Mouse (Mus musculus) regulatory T cell (primary cell): ENCODE measurements around the gene Ahnak2.

Experiments used
- in situ Hi-C: fragments of 300-600 bp; cut with MboI, MseI; formaldehyde crosslinking; loops from one replicate; pipeline ENCODE4 v1.15.1; 2025; ENCODE audit warnings: high pct_unique_total_duplicates

The Ahnak2 gene

DNA sequence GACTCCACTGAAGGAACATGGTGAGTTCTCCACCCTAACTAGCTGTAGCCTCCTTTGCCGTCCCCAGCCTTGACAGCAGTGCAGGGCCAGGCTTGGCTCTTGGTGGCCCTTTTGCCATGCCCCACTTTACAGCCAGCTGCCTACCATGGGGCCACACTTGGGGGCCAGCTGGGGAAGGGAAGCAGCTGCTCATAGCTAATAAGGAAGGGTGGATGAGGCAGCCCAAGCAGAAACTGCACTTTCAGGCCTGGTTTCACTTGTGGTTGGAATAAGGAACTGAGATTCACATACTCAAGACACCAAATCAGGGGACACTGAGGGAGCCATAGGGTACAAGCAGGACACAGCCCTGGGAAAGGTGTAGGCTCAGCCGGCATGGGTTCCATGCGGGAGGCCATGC is 40.4 kb downstream of the Ahnak2 start:
- in situ Hi-C loops: no loop called here

DNA sequence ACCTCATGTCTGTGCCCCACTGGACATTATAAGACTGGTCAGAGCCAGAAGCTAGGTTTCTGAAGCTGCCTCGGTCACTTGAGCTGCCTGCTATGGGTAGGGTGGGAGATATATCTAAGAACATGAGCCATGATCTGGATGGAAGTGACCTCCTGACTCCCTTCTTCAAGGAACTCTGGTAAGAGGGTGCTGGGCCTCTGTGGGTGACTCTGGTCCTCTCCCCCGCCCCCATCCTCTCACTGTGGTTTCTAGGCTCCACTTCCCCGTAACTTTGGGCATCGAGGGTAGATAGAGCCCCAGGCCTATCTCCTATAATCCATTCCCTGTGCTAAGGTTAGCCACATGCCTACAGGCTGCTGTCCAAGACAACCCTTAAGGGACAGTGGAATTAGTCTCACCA is 41.0 kb downstream of the Ahnak2 start:
- in situ Hi-C loops: no loop called here

DNA sequence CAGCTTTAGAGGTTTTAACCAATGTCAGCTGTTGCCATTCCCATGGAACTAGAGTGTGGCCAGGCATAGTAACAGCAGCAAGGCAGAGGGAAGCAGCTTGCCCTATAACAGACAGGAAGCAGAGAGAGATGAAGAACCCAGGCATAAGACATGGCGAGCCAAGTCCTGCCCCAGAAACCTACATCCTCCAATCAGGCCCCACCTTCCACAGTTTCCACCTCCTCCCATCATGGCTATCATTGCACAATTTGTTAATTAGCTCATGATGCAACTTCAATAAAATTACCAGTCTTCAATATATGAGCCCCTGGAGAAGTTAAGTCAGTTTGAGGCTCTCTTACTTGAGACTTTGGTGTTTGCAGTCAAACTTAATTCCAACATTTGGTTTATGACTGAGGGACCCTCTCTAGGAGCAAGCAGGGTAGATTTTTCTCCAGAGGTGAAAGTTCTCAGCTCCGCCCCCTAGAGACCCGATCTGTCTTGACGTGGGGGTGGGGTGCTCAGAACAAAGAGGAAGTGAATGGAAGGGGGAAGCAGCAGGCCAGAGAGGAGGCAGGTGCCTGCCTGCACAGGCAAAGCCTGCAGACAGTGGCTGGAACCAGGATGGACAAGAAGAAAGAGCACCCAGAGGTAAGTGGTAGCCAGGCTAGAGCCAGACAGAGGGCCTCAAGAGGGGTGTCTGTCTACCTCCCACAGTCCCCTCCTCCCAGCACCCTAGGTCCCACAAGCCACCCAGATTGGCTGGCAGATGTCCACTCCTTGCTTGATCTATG is 42.1 kb downstream of the Ahnak2 start, which contains the start of gene Pld4:
Pld4 (plus strand) TSS at position 502 of the 773 bp plus-strand sequence.
- in situ Hi-C loops: no loop called here

DNA sequence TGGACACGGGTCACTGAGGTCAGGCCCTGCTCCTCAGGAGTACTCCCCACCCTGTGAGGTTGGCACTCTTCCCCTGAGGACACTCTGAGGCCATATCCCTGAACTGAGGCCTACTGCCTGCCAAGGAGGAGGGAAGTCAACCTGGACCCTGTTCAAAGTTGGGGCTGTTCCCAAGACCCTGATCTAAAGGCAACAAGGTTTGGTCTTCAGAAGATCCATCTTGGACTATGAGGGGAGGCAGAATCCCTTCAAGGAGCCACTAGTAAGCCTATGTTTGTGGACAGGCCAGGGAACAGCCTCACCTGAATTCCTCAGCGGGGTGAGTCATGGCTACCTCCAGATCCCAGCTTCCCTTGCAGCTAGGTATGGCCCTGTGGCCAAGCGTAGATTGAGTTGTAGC is 43.0 kb downstream of the Ahnak2 start:
- in situ Hi-C loops: no loop called here

DNA sequence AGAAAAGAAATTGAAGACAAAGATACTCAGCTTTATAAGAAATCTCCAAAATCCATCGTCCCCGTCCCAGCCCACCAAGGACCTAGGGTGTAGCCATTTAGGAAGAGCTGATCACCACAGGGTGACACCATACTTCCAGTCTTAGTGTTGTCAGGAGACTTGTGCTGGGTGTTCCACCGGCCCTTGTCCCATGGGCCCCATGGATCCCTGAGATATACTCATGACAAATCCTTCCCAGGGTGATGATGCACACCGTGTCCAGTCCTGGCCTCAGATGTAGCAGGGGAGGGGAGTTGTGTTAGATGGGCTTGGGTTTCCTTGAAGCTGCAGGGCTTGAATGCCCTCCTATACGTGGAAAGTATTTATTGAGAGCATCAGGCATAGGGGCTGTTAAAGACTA is 44.6 kb downstream of the Ahnak2 start:
- in situ Hi-C loops: no loop called here

DNA sequence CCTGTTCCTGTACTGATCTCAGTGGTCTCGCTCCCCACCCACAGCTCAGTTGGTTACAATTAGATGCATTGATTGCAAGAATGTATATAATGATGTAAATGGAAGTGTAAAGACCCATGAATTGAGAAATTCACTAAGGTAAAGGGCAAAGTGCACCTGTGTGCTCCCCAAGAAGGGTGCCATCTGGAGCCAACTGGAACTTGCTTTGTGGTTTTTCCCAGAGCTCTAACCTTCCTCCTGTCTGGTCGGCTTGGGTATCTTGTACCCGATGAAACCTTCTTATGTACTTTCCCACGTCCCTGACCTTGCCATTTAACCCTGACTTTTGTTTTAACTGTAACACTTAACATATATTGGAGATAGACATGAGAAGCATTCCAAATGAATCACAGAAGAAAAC is 46.6 kb downstream of the Ahnak2 start:
- in situ Hi-C loops: no loop called here

DNA sequence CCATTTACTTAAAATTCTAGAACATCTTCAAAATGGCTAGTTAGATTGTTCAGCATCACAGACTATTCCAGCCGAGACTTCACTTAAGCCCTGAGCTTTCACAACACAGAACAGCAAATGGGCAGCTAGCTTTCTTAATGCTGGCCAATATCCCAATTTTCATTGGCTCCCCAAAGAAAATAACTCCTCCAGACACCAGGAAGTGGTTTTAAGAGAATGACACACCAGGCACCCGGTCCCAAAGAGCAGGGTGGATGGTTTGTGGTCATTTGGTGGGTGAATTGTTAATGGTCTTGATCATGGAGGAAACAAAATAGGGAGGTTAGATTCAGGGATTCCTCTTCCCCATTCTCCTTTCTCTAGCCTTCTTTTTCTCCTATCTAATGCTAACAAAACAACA is 50.1 kb downstream of the Ahnak2 start:
- in situ Hi-C loops: no loop called here

DNA sequence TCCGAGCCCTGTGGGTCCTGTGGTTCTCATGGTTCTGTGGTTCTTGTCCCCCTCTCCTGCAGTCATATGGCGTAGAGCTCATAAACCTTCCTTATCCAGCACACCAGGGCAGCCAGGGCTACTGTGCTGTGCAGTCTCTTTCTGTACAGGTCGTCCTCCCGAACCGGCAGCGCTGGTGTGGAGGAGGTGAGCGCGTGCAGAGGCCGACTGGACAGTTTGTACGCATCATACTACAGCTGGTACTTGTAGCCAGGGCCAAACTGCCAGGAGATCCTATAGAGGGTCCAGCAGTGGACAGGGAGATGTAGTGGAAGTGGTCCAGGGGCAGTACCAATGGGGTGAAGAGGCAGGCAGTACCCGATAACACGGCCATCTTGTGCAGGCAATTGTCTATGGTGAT is 51.5 kb downstream of the Ahnak2 start:
- in situ Hi-C loops: no loop called here

DNA sequence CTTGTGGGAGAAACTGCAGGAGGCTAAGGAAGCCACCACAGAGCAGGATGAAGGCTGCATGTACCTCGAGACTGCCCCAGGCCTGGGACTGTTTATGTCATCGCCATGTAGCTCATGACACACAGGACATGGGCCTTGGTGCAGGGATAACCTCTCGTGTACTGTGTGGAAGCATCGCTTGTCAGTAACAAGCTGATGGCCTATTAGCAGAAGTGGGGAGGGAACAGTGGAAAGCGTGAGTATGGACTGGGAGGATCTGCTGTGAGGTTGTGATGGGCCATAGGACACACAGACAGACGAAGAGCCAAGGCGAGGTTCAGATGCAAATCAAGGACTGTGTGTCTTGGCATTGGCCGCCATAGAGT is 54.9 kb downstream of the Ahnak2 start:
- in situ Hi-C loops: loop anchor here (5.0 kb wide), 1 partner anchor 100 kb away; no protein-coding TSS in a partner anchor

DNA sequence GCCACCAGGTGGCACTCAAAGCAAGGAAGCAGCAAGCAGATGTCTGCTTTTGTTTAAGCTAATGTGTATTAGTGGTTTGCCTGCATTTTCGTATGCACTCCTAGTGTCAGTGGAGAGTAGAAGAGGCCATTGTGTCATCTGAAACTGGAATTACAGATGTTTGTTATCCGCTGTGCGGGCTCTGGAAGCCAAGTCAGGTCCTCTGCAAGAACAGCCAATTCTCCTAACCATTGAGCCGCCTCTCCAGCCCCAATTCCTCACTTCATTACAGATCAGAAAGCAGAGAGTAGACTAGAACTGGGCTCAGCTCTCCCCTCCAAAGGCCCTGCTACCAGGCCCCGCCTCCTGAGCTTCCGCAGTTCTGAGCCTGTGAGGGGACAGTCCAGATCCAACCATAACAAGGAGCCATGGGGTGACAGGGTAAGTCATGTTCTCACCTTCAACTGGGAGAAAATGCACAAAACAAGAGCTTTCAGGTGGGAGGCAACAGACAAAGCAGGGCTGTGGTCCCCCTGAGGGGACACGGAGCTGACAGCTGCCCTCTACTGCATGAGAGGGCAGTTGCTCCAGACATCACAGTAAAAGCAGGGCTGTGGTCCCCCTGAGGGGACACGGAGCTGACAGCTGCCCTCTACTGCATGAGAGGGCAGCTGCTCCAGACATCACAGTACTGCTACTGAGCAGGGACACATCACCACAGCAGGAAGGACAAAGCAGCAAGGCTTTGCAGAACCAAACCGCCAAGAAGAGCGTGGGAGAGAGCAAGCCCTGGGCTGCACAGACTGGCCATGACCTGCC is 55.5 kb downstream of the Ahnak2 start:
- in situ Hi-C loops: loop anchor here (5.0 kb wide), 1 partner anchor 100 kb away; no protein-coding TSS in a partner anchor

DNA sequence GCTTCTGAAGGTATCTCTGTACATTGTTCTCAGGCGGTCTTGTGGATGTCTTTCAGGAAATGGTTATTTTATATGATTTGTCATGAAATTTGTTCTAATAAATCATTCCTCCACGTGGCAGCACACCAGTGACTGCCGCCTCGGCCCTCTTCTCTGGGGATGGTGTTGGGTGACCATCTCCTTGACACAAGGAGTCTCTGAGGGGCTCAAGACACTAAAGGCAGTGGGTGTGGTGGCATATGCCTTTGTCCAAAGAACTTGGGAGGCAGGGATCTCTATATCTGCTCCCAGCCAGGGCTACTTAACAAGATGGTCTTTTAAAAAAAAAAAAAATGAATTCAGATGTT is 56.0 kb downstream of the Ahnak2 start:
- in situ Hi-C loops: loop anchor here (5.0 kb wide), 1 partner anchor 101 kb away; no protein-coding TSS in a partner anchor

DNA sequence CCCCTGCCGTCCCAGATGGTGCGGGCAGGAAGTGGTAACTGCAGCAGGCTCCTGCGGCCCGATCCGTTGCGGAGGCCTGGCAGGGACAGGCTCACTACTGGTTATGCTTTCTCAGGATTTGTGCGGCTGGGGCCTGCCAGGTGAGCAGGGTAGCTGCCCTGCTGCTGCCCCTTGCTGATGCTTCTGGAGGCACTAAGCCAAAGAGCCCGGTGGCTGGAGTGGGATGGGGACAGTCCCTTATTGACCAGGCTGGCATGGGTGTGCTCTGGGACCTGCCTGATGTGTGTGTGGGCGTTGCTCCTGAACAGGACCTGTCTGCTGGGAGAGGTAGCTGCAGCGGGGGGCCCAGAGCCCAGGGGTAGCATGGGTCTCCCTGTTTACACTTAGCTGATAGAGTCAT is 56.7 kb downstream of the Ahnak2 start:
- in situ Hi-C loops: loop anchor here (5.0 kb wide), 1 partner anchor 102 kb away; no protein-coding TSS in a partner anchor

DNA sequence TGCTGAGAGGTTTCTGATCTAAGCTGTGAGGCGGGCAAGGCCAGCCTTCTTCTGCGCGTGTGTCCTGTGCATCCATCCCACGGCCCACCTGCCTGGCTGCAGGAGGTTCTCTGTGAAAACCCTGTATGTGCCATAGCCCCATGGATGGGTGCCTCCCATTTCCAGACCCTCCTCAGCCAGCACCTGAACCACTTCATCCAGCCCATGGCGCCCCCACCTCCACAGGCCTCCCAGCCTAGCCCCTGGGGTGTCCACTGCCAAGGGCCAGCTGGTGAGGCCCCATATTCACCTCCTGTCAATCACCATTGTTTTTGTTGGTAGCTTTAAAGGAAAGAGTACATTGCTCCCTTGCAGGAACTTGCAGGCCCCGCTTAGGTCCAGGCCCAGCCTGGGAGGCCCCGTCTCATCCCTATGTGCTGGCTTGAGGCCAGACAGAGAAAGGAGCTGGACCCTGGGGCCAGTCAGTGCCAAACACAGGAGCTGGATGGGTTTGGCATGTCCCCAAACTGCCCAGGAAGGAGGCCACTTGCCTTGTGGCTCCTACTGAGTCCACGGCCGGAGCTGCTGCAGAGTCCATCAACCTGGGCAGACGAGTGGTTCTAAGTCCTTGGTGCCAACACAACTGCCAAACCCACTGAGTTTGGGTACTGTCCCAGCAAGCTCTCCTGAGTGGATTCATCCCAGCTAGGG is 57.4 kb downstream of the Ahnak2 start:
- in situ Hi-C loops: loop anchor here (5.0 kb wide), 2 partner anchors 62 to 102 kb away; partner anchors contain the start of gene Clba1

DNA sequence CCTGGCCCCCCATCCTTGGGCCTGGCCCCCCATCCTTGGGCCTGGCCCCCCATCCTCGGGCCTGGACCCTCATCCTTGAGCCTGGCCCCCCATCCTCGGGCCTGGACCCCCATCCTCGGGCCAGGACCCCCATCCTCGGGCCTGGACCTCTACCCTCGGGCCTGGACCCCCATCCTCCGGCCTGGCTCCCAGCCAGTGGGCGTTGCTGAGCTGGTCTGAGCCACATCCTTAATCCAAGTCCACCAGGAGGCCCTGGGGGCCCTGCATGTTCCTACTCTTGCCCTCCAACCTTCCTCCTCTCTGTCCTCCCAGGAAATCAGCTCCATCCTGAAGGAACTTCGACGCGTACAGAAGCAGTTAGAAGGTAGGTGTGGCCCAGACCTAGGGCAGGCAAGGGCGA is 58.2 kb downstream of the Ahnak2 start:
- in situ Hi-C loops: loop anchor here (5.0 kb wide), 1 partner anchor 63 kb away; the partner anchor contains the start of gene Clba1

DNA sequence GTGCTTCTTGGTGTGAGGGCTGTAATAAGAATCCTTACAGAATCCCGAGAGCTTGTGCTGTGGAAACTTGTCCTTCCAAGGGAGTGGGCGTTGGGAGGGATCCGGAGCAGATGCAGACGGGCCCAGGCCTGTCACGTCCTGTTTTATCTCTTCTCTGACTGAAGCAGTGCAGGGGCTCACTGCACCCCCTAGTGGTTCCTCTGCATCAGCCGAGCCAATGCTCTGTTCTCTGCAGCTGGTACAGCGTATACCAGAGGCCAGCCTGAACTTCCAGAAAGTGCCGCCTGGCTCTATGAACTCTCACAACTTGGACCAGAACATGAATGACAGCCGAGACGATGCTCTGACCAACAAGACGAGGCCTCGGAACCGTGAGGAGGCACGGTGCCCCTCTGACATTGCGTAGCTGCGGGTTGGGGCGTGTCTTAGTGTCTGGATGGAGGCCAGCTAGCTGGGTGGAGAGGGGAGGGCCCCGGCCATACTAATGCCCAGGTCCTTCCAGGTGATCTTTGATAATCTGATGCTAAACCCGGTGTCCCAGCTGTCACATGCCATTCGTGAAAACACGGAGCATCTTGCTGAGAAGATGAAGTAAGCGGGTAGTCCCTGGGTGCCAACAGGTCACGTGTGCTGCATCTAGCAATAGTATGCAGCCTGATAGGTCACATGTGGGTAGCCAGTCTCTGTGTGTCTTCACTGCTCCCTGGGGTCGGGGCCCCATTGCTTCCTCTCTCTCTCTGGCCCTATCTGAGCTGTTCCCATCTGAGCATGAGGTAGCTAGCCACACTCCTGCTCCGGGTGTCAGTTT is 59.1 kb downstream of the Ahnak2 start:
- in situ Hi-C loops: loop anchor here (5.0 kb wide), 1 partner anchor 64 kb away; the partner anchor contains the start of gene Clba1

DNA sequence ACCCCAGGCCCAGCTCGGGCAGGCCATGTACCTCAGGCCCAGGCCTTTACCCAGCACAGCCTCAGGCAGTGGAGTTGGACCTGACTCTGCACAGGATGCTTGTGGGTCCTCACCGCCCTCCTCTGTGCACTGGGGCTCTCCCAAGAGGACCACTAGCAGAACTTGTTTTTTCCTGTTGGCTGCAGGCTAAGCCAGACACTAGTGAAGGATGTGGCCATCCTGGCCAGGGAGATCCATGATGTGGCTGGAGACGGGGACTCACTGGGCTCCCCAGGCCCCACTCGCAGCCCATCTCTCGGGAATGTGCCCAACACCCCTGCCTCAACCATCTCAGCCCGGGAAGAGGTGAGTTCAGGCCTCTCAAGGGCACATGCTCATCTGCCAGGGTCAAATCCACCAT is 59.7 kb downstream of the Ahnak2 start:
- in situ Hi-C loops: loop anchor here (5.0 kb wide), 1 partner anchor 65 kb away; the partner anchor contains the start of gene Clba1

DNA sequence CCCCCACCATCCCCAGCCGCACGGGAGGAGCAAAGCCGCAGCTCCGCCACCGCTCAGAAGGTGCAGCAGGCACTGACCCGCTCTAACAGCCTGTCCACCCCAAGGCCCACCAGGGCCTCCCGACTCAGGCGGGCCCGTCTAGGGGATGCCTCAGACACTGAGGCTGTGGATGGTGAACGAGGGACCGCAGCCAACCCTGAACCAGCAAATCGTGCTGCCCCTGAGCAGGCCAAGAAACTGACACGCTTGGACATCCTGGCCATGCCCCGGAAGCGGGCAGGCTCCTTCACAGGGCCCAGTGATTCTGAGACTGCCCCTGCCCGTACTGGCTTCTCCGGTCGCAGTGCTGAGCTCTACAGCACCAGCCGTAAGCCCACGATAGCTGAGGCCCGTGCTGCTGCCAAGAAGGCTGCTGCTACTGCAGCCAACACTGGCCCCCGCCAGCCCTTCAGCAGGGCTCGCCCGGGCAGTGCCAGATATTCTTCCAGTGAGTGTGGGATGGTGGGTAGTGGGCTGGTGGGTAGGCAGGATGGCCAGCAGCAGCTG is 63.4 kb downstream of the Ahnak2 start:
- in situ Hi-C loops: no loop called here

DNA sequence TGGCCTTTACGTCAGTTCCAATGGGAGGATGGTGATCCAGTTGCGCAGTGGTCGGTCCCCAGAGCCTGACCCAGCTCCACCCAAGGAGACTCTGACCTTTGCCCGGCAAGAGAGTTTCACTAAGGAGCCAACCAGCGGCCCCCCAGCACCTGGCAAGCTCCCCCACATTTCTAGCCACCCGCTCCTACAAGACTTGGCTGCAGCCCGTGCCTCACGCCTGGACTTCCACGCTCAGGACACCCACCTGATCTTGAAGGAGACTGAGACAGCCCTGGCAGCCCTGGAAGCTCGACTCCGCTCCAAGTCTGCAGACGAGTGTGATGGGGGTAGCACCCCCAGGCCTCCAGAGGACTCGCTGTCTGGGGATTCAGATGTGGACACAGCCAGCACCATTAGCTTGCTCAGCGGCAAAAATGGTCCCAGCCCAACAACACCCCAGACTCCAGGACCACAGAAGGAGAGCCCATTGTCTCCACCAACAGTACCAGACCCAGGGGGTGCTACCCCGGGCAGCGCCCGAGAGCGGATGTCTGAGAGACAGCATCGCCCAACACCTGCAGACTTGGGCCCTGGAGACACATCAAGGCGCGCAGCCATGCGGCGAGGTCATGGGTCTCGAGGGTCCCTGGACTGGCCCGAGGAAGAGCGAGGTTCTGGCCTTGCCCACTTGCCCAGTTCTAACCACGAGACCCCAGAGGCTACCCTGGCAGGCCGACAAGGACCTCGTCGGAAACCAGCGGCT is 64.0 kb downstream of the Ahnak2 start:
- in situ Hi-C loops: no loop called here

DNA sequence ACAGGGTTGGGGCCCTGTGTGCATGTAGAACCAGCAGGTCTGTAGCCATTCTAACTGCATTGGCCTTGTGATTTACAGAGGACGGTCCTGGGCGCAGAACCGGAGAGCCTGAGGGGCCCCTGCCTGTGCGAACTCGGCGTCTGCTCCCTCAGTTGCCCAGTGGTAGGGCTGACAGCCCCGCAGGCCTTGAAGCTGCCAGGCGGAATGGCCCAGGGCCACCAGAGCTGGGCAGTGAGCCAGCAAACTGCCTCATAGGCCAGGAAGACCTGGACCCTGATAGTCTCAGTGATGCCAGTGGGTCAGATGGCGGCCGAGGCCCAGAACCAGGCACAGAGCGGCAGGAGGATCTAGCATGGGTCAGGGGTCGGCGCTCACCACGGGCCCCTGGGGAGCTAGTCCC is 64.7 kb downstream of the Ahnak2 start:
- in situ Hi-C loops: no loop called here

DNA sequence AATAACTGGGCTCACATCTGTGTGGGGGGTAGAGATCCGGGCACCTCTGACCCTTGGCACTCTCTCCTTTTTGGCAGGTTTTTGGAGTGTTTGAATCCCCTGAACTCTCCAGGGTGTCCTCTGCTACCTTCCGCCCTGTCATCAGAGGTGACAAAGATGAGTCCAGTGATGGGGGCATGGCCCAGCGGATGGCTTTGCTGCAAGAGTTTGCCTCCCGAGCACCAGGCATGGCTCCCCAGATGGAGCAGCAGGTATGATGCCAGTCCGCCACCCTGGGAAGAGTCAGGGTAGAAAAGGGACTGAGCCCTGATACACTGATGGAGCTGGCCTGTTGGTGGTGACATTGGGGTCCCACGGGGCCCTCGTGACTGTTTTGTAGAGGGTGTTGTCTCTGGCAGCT is 65.4 kb downstream of the Ahnak2 start:
- in situ Hi-C loops: no loop called here
